Mouse (Mus musculus): ENCODE measurements around the gene 1700029J07Rik.
A peak's percentile ranks its signal among the peaks of the same experiment; 100 is the strongest.

The 1700029J07Rik gene

DNA sequence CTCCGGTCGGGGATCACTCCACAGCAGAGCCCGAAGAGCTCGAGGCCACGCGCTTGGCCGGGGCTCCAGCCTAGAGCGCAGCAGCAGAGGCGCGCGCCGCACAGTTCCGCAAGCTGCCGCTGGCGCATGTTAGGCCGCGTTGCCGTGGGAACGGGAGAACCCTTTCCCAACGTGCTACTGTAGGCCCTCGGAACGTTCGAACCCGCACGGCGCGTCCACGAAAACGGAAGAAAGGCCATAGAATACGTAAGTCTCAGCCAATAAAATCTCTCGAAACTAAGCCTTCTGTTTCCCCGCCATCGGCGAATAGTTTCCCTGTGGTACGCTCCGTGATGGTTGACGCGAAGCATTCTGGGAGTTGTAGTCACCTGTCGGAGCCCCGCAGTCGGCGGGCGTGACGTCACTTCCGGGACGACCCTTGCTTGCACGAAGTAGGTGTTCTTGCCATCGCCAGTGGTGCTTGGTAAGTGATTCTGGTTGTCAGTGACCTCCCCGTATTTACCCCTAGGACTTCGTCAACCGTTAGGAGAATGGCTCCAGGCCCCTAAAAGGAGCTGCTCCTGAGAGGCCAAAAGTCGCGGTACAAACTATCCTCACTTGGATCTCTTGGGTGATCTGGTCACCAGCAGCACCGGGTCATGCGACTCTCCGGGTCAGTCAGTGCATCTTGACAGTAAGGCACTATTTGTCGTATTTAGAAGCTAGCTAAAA lies at the start of gene 1700029J07Rik, which contains the start of gene Ufsp2:
Gene 1700029J07Rik (minus strand): TSS at position 127 of the 711 bp plus-strand sequence.
Gene Ufsp2 (plus strand): TSS at position 403 of the 711 bp plus-strand sequence.
- DNase-seq = peak; percentile 99

DNA sequence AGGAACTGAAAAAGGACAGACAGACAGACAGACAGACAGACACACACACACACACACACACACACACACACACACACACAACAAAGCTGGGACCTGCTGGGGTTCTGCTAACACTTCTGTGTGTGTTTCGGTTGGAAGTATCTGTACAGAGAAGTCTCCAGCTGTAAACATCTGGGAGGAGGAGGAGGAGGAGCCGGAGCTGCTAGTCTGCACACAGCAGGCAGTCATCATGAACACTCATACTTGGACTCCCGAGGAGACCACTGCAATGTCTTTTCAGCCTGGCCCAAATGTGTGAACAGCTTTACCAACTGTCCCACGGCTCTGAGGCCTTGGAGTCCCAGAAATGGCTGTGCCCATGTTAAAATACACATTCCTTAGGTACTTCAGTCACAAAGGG lies 49.3 kb upstream of the 1700029J07Rik start:
- DNase-seq = peak; percentile 34

DNA sequence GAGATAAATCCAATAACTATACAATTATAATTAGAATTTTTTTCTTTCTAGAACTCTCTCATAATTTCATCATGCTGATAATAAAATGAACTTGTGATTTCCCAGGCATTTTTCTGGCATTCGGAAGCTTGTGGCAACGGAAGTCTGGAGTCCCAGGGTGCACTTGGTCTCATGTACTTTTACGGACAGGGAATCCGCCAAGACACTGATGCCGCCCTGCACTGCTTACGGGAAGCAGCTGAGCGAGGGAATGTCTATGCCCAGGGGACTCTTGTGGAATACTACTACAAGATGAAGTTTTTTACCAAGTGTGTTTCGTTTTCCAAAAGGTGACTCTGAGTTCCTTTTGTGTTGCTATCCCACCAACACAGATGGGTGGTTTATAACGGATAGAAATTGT lies 47.7 kb upstream of the 1700029J07Rik start:
- DNase-seq = no peak

DNA sequence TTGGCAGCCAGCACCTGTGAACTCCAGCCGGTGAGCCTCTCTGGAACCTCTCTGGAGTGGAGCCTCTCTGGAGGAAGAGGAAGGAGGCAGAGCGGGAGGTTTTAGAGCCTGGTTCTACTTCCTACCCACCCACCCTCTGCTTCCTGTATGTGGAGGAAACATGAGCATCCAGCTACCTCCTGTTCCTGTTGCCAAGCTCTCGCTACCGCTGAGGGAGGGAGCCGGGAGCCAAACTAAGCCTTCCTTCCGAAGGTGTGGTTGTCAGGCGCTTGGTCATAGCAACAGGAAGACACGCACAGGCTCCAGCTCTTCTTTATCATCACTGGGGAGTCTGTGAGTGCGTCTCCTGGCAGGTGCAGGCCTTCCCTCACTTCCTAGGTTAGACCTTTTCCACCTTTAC lies 47.2 kb upstream of the 1700029J07Rik start:
- no peak for DNase-seq

- DNase-seq = peak; percentile 45
Observed at GRCm38 (mm10) chr8:46010746-46011680, 36.0 kb upstream of the 1700029J07Rik start.

DNA sequence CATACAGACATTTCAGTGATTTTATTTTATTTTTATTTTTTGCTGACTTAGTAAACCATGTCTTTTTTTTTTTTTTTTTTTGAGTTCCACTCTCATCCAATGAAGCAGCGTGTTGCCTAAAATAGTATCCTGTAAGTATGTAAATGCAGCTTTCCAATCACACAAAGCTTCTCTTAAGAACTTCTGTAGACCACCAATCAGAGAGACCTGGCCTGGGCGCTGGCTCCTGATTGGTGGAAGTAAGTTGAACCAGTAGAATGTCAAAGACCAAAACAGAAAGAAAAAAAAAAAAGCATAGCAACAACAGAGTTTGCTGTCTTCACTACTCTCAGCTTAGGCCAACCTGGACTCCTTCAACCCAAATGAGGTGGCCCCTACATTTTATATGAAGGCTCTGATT lies 35.3 kb upstream of the 1700029J07Rik start:
- peak; percentile 35 for DNase-seq

DNA sequence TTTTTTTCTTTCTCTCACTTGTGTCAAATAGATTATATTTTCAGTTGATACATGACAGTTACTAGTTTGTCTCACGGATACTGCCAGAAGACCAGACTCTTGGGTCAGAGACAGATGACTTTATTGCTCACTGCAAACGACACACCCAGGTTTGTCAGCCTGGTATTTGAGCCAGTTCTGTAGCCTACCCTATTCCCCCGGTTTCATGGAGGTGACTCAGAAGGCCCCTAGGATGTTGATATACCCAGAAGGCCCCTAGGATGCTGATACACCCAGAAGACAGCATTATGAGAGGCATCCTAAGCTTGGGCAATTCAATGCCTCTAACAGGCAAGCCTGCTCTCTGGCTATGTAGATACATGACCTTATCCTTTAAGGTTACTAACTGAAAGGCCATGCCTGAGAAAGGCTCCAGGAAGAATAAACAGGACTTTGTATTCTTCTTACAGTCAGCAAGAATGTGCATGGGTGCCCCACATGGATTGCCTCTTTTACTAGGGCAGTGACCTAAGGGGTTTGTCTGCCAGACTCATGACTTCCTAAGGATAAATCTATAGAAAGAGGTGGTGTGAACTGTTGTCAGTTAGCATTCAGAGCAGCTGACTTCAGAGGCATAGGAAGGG lies 32.1 kb upstream of the 1700029J07Rik start:
- no peak for DNase-seq

DNA sequence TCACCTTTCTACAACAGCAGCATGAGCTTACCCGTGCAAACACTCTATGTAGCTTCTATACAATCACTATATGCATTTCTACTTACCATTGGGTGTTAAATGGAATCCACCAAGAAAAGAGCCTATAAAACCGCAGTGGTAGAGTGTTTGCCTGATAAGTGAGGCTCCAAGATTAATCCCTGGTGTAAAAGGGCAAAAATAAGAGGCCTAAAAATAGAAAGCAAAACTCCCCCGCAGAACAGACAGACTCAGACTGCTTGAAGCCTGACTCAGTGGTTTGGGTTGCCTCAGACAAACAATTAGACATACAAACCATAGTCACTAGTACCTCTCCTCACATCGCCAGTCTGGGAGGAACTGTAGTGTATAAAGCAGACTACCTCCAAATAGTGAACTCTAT lies 30.5 kb upstream of the 1700029J07Rik start, which contains the start of gene Ankrd37:
Gene Ankrd37 (minus strand): TSS at position 112 of the 400 bp plus-strand sequence.
- DNase-seq = no peak

- DNase-seq = peak; percentile 99
Observed at GRCm38 (mm10) chr8:45999784-46000705, 25.0 kb upstream of the 1700029J07Rik start.

DNA sequence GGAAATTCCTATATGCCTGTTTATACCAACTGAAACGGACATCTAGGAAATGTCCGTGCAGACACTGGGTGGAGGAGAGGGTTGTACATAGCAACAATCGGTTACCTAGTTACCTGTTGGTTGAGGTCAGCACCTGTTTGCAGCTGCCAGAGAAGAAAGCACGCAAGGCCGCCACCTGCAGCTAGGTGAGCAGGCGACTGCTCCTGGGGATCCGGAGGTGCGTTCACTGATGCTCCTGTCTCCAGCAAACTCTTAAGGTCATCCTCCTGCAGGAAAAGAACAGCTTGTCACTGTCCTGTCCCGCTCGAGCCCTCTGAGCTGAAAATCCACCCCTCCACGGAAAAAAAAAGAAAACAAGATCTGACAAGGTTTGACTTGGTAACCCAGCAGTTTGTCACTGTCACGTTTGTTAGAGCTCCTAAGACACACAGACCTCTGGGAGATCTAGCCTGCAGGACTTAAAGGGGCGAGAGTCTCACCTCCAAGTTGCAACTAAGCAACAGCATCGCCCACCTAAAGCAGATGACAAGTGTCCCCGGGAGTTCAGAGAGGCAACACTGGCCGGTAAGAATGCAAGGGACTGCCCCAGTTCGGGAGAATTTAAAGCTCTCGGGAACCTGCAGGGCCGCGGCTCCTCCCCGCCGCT lies 24.2 kb upstream of the 1700029J07Rik start, which contains the start of gene Lrp2bp:
Gene Lrp2bp (plus strand): TSS at position 166 of the 646 bp plus-strand sequence.
- peak; percentile 47 for DNase-seq

- no peak for DNase-seq
Observed at GRCm38 (mm10) chr8:45998228-45998627, 23.2 kb upstream of the 1700029J07Rik start.

DNA sequence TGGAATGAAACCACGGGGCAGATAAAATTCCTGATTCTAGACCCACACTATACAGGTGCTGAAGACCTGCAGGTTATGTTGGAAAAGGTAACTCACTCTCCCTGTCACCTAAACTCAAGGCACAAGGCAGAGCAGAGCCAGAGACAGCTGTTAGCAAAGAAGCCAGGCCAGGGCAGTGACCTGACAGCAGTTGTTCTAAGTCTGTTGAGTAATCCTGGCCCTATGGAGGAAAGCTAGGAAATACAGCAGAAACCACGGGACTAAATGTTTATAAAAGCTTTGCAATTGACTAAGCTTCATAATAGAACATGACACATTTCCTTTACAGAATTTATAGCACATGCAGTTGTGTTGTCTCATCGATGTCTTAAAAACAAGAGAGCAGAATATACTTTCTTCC lies 20.5 kb upstream of the 1700029J07Rik start:
- DNase-seq = no peak

DNA sequence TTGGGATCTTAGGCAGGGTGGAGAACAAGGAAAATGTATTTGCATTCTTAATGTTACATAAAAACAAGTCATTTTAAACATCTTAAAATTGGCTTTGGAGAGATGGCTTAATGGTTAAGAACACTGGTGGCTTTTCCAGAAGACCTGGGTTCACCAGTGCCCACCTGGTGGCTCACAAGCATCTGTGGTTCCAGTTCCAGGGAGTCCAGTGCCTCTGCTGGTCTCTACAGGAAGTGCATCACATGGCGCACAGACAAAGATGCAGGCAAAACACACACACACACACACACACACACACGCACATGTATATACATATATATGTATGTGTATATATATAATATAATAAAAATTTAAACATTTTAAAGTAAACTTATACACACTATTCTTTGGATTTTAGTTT lies 19.1 kb upstream of the 1700029J07Rik start:
- DNase-seq = no peak

- DNase-seq = no peak
Observed at GRCm38 (mm10) chr8:45990631-45991310, 15.7 kb upstream of the 1700029J07Rik start.

DNA sequence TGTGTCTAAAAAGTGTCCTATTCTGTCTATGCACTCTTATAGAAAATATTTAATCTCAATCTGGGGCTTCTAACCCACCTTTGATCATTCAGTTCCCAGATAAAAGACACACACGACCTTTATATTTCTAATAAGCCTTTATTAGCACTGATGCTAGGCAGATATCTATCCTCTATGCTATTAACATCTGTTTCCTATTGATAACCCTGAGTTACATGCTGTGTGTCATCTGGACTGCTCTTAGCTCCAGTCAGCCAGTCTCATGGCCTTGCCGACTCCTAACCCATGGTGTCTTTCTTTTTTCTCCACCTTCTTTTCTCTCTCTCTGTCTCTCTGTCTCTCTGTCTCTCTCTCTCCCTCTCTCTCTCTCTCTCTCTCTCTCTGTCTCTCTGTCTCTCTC lies 13.1 kb upstream of the 1700029J07Rik start:
- DNase-seq = no peak

DNA sequence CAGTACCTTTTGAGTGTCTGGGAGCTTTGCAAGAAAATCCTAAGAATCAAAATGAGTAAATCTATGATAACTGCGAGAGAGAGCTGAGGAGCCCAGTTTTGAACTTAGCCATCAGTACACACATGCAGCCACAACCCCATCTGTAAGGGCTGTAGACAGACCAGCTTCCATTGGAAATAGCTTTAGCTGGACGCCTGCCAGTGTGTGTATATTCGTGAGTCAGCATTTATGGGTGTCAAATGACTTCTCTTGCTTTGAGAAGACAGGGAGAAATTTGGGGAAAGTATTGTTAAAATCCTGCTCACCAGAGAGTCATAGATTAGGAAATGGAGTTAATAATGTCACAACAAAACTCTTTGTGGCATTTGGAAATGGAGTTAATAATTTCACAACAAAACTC lies 11.6 kb upstream of the 1700029J07Rik start:
- peak; percentile 26 for DNase-seq

DNA sequence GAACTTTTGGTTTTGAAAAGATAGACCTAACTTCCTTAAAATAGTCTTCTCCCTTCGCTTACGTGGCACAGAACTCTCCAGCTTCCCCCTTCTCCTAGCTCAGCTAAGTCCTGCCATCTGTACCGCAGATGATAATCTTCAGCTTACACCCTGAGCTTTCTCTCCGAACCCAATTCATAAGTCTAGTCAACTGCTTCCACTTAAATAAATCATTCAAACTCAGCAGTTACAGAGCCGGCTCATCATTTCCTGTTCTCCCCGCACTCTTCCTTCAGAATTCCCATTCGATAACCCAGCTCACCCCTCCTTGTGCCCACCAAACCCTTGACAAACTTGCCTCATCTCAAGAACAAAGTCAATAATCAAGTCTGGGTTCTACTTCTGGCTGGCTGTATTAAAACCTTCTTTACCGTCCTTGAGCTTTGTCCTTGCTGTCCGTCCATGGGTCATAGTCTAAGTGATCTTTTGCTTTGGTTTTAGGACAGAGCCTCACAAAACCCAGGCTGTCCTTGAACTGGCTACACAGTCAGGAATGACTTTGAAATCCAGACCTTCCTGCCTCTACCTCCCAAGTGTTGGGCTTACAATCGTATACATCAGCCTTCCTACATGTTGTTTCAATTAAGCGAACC lies 901 bp upstream of the 1700029J07Rik start:
- DNase-seq = no peak

GRCm38 (mm10) chr8:45973988-45974505 lies 1.0 kb downstream of the 1700029J07Rik start:
- DNase-seq = no peak

DNA sequence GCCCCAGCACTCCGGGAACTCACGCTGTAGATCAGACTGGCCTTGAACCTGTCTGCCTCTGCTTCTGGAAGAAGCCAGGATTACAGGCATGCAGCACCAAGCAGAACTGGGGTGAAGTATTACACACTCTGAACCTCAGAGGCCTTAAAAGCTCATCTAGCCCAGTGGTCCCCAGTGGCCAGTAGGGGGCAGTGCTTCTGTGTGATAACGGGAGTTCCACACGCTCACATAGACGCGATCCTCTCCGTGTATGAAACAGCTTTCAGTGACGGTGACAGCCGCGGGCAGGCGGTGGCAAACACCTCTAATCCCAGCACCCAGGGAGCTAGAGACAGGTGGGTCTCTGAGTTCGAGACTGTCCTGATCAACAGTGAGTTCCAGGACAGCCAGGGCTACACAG lies 4.2 kb downstream of the 1700029J07Rik start:
- DNase-seq = no peak

GRCm38 (mm10) chr8:45950622-45951021 lies 24.4 kb downstream of the 1700029J07Rik start:
- DNase-seq = no peak
